Mouse (Mus musculus) R1 (cell line): ENCODE measurements around the gene Olfr998.
"Not testable (repeated sequence)": the region's sequence is repeated elsewhere in the genome, so short reads cannot be mapped to it uniquely, and the experiment has no call there.

Source experiments
- DNase-seq: peaks from one replicate; pipeline ENCODE4 v3.0.0-alpha.2; 2018; ENCODE audit warnings: low read depth, low spot score

The Olfr998 gene

DNA sequence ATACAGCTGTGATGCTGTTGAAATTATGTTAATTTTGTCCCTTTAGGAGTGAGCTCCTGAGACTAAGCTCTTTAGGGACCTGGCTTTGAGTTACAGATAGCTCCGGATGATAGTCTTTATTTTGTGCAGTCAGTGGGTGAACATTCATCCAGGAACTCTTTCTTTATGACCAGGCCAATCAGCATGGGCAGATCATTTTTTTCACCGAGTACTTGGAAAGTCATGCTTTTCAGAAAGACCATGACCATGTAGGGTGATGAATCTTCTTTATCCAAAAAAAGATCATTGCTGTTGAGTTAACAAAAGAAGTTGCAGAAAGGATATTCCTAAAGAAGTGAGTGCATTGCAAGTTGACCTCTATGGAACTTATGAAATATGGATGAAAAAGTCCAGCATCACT, at the start of gene Olfr998:
Gene Olfr998 (plus strand): TSS at position 301 of the 400 bp plus-strand sequence.
- not testable (repeated sequence) for DNase-seq

DNA sequence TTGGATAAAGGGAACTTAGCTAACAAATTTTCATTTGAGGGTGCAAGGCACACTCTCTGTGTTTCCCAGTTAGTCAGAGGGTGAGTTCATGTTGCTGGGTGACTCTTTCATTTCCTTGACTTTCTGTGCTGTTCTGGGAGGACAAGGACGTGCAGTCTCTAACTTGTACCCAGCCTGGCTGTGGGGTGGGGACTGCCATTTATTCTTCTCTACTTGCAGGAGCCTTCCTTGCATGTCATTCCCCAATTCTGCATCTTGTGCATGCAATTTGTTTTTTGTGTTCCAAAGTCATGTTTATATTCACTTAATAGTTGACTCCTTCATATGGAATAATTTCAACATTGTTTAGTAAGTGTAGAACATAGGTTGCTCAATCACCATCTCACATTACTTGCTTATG, 33.9 kb upstream of the Olfr998 start:
- no peak for DNase-seq

DNA sequence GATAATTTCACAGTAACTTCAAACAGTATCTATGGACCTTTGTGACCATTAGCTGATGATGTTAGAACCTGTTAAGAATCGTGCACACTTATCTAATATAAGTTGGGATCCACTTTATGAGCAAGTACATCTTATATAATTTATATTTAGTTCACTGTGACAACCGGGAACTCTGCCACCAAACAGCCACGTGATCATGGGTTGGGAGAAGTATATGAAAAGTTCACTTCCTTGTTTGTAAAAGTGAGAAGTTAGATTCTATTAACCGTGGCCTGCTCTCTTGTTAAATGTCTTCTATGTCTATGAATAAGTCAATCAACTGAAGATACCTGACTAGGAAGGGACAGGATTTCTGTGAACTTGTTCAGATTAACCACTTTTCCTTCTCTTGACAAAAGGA, 28.5 kb upstream of the Olfr998 start:
- DNase-seq, result no peak

DNA sequence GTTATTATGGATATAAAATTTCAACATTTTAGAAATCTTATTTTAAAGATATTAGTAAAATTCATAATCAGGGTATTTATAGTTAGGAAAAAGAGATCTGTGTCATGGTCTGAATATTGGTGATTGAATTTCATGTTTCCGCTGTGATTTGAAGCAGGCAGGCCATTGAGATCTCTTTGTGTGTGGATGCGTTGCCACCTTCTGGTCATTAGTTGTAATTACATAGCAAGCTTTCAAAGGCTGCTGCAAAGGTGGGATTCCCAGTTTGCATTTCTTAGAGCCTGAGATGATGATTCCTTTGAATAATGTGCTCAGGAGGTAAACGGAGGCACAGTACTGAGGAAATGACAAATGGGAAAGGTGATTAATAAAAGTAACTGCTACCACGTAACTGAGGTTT, 27.6 kb upstream of the Olfr998 start:
- DNase-seq, result peak; percentile 55

DNA sequence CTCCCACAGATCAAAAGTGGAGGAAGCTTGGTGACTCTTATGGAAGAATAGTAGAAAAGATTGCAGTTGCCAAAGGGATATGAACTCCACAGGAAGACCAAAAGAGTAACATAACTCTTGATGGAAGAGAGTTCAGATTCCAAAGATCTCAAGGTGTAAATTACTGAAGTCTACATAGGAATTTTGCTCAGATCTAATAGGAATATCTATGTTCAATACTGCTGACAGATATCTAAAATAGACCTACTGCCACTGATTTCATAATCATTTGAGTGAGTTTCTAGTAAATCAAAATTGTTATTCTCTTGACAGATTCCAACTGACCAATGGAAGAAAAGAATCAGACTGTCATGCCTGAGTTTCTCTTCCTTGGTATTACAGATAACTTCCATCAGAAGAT, 9.8 kb upstream of the Olfr998 start, which contains the start of gene Olfr996:
Gene Olfr996 (plus strand): TSS at position 301 of the 400 bp plus-strand sequence.
- no peak for DNase-seq

DNA sequence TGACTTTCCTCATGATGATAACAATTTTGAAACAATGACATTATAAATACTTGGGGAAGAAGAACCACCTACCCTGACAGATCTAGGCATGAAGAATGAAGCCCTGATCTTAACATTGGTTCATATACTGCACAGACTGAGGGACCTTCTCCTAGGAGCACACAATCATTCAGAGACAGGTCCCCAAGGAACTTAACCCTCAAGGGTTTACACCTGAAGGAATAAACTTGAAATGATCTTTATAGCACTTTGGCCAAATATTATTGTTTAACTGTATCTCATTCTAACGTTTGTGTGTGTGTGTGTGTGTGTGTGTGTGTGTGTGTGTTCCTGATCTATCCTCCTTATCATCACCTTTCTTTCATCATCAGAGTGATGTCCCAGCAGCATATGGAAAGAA, 23.1 kb downstream of the Olfr998 start, which contains the start of gene Olfr1000:
Gene Olfr1000 (minus strand): TSS at position 101 of the 400 bp plus-strand sequence.
- DNase-seq, result no peak
